Mouse (Mus musculus): ENCODE measurements at regions not wholly inside any gene's neighbourhood (a gene's known extent, or its start where the extent isn't known, plus 50 kb on each side); places are given as distances from the start of the nearest gene placed in this dataset.
"Not testable (repeated sequence)": the region's sequence is repeated elsewhere in the genome, so short reads cannot be mapped to it uniquely, and the experiment has no call there.

DNA sequence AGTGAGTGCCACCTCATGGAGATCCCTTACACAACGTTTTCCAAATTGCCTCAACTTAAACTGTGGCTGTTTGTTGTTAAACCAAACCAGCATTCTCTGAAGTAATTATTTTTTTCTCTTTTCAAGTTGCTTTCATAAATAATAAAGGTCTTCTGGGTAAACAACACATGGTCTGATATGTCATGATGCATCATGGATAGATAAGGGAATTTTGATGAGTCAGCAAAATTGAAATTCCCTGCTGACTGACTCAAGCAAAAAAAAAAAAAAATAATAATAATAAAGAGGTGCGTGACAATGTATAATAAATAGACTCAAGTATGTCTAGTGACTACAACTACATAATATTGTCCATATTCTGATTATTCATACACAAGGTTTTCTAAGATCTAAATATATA, 201.8 kb downstream of the Adgb start:
- DNase-seq, result no peak

DNA sequence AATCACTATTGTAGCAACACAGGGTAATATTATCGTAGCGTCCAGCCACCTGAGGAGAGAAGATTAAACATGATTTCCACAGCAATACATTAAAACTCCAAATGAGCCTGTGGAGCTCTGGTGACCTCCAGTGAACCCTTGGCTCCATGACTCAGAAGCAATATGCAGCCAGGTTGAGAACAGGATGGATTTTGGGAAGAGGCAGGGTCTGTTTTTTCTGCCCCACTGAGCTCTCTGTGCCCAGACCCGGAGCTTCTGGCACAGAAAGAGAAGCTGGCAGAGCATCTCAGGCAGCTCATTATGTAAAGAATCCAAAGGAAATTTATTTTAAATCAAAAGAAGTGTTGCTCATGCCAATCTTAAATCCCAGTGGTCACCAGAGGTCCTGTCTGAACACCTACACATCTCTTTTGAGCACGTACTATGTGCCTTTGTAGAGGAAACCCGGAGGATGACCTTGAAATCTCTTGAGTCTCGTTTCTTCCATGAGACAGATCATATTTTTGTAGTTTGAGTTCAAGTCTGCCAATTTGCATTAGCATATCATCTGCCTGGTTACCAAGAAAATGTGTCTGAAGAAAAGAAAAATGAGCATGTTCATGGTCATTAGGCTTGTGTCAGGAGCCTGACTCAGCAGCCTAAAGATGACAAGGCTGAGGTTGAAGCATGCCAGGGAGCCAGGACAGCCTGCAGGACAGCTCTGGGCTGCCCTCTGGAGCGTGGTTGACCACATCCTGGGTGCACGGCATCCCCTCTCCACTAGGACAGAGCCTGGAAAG, 219.4 kb downstream of the Adgb start:
- DNase-seq, result no peak

- no peak for DNase-seq
Observed at GRCm38 (mm10) chr10:10252136-10252535, 220.0 kb downstream of the Adgb start.

GRCm38 (mm10) chr10:10234894-10235523, 237.1 kb downstream of the Adgb start:
- no peak for DNase-seq

- no peak for DNase-seq
Observed at GRCm38 (mm10) chr10:10224582-10225144, 247.5 kb downstream of the Adgb start.

DNA sequence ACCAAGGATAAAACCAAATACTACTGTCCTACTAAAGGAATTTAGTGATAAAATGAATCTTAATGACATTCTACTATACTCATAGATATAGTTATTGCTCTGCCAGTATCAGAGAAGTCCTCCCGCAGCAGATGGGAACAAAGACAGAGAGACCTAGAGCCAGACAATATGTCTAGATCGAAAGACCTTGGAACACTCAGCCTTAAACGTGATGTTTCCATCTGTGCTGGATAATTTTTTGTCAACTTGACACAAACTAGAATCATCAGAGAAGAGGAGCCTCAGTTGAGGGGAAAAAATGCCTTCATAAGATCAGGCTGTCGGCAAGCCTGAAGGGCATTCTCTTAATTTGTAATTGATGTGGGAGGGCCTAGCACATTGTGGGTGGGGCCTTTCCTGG, 252.4 kb downstream of the Adgb start:
- no peak for DNase-seq

DNA sequence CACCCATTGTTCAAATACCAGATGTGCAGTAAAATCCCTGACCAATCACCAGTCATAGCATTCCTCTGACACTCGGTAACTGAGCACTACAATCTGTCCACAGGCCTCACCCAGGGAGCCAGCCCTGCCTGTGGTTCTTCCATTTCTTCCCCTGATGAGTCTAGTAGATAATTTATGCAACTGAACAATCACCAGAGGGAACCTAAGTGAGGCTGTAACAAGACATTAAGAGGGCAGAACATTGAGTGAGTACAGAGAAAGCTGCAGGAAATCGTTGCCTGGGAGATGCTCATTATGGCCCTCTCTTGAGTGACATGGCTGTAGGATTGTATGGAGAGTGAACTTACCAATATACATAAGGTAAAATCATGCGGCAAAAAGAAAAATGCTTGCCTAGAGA, 255.2 kb downstream of the Adgb start:
- no peak for DNase-seq

- DNase-seq, result no peak
Observed at GRCm38 (mm10) chr10:10215376-10215775, 256.8 kb downstream of the Adgb start.

DNA sequence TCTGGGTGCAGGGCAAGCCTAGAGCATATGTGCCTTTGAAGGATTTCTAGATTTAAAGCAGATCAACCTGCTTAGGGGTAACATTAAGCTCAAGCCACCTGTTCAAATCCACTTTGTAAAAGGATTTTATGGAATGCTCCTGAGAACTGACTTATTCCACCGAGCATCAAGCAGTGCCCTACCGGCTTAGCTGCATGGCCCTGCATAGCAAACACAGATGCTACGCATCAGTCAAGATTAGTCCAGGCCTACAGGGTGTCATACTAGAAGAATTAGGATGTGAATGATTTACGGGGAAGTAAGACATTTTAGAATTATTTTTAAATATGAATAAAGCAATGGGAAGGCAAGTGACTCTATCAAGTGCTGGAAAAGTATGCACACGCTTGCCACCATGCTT, 263.8 kb downstream of the Adgb start:
- no peak for DNase-seq

- DNase-seq, result no peak
Observed at GRCm38 (mm10) chr10:10205805-10206520, 266.2 kb downstream of the Adgb start.

- DNase-seq, result no peak
Observed at GRCm38 (mm10) chr10:10203982-10204381, 268.1 kb downstream of the Adgb start.

- no peak for DNase-seq
Observed at GRCm38 (mm10) chr10:10190308-10190707, 281.8 kb downstream of the Adgb start.

GRCm38 (mm10) chr10:10188113-10188512, 284.0 kb downstream of the Adgb start:
- DNase-seq, result no peak

GRCm38 (mm10) chr10:10186721-10187120, 285.4 kb downstream of the Adgb start:
- no peak for DNase-seq

DNA sequence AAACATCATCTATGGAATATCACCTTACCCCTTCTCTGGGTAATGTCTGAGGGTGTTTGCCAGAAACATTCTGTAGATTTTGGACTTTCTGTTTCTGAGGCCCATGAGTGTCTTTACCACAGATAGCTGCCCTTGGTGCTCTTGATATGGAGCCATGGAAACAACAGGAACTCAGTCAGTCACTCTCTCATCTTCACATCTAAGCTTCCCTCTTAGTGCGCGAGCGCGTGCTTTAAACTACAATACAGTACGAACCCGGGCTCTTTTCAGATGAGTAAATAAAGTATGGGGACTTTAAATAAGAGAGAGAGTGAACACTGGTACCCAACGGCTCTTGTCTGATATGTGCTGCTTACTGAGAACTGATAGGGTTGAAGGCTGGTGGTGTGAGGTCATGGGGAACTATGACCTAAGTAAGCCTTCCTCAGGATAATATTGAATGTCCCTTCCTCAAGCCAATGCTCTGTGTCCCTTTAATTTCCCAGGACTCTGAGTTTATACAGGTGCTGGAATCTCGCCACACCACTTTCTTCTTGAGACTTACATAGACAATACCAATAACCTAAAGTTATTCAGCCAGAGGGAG, 284.5 kb upstream of the Stxbp5 start:
- DNase-seq, result no peak

GRCm38 (mm10) chr10:10184386-10184785, 283.5 kb upstream of the Stxbp5 start:
- DNase-seq, result peak; percentile 6 to 8

GRCm38 (mm10) chr10:10177037-10177436, 276.2 kb upstream of the Stxbp5 start:
- not testable (repeated sequence) for DNase-seq
